Mouse (Mus musculus): ENCODE data around the gene Arhgef26. TPM values are rescaled to one million over a fixed set of nuclear protein-coding genes. Genes with fewer than 3 reads are reported as not detected.

Arhgef26 gene
- total RNA-seq (2021), result 1 to 10 TPM; 1.1 TPM
- long read RNA-seq, experiment 1, result 0 reads
- long read RNA-seq, experiment 2, result 0 reads

GRCm38 (mm10) chr3:62338044-62338443, at the start of gene Arhgef26:
Gene Arhgef26, plus strand, starts transcription at chr3:62338344.
- DNase-seq, result no peak
- intact Hi-C loops (cut with DNase I), result no loop called here

DNA sequence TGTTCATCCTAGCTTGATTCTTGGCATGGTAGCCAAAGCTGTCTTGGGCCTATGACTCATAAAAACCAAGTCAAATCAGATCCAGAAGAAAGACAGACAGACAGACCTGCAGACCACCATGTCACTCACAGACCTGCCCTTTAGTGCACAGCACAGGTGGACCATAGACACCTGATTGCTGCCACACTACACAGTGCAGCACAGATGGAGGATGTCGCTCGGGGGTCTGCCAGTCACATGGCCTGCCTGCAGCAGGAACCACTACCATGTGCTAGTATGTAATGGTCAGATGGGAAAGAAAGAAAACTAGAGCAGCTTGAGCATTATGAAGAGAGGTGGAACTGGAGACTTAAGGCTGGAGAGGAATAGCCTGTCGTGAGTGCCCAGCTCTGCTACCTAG, 27.7 kb upstream of the Arhgef26 start:
- intact Hi-C loops (cut with DNase I), result no loop called here
- no peak for DNase-seq

DNA sequence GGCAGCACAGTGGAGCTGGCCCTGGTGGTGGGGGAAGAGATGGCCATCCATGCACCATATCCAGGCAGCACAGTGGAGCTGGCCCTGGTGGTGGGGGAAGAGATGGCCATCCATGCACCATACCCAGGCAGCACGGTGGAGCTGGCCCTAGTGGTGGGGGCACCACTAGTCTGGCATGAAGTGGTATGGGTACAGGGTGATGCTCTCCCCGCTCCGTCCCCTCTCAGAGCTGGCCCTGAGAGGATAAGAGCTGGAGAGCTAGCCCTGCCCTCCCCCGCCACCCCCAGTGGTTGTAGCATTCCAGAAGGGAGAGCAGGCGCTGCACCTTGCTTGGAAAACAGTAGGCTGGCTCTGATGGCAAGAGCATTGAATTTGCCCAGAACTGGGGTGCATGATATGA, 26.9 kb upstream of the Arhgef26 start:
- no peak for DNase-seq
- intact Hi-C loops (cut with DNase I), result no loop called here

DNA sequence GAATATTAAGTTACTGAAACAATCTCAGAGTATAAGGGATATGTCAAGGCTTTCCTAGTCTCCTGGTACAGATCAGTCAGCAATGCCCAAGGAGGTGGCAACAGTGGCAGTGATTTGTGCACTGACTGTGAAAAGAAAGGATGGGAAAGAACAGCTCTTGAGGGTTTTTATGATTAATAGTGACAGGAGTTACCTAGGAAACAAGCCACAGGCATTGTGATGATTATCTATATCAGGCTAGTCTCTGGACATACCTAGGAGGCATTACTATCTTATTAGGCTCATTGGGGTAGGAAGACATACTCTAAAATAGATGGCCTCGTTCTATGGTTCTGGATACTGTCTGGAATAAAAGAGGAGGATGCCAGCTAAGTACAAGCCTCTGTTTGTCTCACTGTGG, 13.4 kb upstream of the Arhgef26 start:
- intact Hi-C loops (cut with DNase I), result no loop called here
- DNase-seq, result no peak

GRCm38 (mm10) chr3:62327903-62328302, 10.2 kb upstream of the Arhgef26 start:
- intact Hi-C loops (cut with DNase I), result no loop called here
- DNase-seq, result no peak

GRCm38 (mm10) chr3:62338461-62338853, 313 bp downstream of the Arhgef26 start:
- intact Hi-C loops (cut with DNase I), result no loop called here
- no peak for DNase-seq

- intact Hi-C loops (cut with DNase I), result no loop called here
- DNase-seq, result peak; percentile 30 to 45
Observed at GRCm38 (mm10) chr3:62338854-62339515, 841 bp downstream of the Arhgef26 start.

DNA sequence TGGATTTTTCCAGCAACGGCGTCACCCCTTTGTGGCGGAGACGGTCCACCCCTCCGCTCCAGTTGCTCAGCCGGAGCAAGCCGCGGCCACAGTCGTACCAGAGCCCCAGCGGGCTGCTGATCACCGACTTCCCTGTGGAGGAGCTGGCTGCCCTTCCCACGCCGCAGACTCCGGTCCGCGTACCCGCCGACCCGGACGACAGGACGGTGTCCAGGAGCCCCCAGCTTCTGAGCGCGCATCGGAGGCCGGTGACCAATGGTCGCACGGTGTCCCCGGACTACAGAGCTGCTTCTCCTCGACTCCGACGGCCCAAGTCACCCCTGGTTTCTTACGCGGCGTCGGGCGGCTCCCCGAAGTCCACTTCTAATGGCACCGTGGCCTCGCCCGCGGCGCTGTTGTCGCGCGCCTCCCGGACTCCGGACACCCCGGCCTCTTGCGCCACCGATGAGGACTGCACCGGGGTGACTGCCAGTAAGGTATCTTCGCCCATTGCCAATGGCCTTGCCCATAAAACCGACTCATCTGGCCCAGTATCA, 1.4 kb downstream of the Arhgef26 start:
- intact Hi-C loops (cut with DNase I), result no loop called here
- peak; percentile 8 to 30 for DNase-seq

DNA sequence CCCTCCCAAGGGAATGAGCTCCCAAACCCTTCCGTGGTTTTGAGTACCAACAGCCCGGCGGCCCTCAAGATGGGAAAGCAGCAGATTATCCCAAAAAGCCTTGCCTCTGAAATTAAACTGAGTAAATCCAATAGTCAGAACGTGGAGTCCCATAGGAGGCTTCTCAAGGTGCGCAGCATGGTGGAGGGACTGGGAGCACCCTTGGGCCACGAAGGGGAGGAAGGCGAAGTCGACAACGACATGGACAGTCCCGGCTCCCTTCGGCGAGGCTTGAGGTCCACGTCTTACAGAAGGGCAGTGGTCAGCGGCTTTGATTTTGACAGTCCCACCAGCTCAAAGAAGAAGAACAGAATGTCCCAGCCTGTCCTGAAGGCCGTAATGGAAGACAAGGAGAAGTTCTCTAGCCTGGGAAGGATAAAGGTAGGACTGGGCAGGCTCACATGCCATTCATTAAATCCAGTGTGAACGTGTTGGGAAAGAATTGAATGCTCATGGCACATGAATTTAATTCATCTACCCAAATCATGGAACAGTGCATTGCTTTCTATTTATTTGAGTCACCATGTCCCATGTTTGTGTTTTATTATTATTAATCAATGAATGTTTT, 2.1 kb downstream of the Arhgef26 start:
- no peak for DNase-seq
- intact Hi-C loops (cut with DNase I), result no loop called here

DNA sequence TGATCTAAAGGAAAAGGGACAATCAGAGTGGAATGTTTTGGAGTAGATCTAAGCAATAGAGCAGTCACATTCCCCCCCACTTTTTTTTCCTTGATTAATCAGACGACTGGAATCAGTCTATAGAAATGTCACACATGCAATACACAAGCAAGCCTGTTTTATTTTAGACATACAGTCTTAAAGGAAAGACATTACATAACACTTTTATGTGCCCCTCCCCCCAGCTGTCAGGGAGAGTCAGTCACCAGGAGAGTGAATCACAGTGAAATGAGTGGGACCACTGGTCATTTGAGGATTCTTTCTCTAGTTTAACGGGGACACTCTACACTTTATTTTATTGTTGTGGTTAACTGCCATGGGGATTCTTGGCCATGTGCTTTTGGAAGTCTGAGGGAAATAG, 2.7 kb downstream of the Arhgef26 start:
- intact Hi-C loops (cut with DNase I), result no loop called here
- DNase-seq, result no peak

- intact Hi-C loops (cut with DNase I), result no loop called here
- no peak for DNase-seq
Observed at GRCm38 (mm10) chr3:62341496-62342205, 3.5 kb downstream of the Arhgef26 start.

GRCm38 (mm10) chr3:62348514-62349217, 10.5 kb downstream of the Arhgef26 start:
- no peak for DNase-seq
- intact Hi-C loops (cut with DNase I), result no loop called here

- no peak for DNase-seq
- intact Hi-C loops (cut with DNase I), result no loop called here
Observed at GRCm38 (mm10) chr3:62349218-62349897, 11.2 kb downstream of the Arhgef26 start.

DNA sequence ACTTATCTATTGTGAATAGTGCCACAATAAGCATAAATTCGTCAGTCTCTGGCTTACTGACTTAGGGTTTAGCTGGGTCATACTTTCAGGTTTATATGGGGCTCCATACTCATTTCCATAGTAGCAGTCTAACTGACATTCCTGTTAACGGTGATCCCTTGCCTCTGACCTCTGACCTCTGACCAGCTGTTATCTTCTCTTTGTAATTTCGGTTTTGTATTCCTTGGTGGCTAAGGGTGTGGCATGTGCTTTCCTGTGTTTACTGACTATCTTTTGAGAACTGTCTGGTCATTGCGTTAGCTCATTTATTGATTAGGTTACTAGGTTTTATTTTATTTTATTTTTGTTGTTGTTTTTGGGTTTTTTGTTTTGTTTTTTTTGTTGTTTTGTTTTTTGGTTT, 13.9 kb downstream of the Arhgef26 start:
- intact Hi-C loops (cut with DNase I), result no loop called here
- DNase-seq, result no peak

- intact Hi-C loops (cut with DNase I), result no loop called here
Observed at GRCm38 (mm10) chr3:62352876-62353275, 14.7 kb downstream of the Arhgef26 start.

GRCm38 (mm10) chr3:62367882-62368281, 29.7 kb downstream of the Arhgef26 start:
- intact Hi-C loops (cut with DNase I), result no loop called here
- no peak for DNase-seq

More at GRCm38 (mm10) chr3:62352876-62353275, 14.7 kb downstream of the Arhgef26 start:
- DNase-seq, result no peak

- intact Hi-C loops (cut with DNase I), result no loop called here
- no peak for DNase-seq
Observed at GRCm38 (mm10) chr3:62372841-62373240, 34.7 kb downstream of the Arhgef26 start.

DNA sequence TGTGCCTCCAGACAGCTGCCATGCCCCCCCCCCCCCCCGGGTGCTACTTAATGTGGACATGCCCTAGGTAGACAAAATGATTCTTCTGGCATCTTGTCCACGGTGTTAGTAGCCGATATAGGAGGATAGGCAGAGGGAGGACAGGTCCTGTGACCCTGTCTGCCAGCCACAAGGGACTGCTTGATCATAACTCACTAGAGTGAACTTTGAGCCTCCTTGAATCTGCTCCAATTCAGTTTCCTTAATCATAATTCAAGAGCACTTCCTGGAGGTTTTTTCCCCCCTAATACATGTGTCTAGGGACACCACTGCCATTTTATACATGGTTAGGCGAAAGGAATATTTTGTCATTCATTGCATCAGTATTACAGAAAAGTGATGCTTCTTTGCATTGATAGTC, 36.2 kb downstream of the Arhgef26 start:
- intact Hi-C loops (cut with DNase I), result no loop called here
- DNase-seq, result no peak

- no peak for DNase-seq
- intact Hi-C loops (cut with DNase I), result no loop called here
Observed at GRCm38 (mm10) chr3:62374831-62375230, 36.7 kb downstream of the Arhgef26 start.

DNA sequence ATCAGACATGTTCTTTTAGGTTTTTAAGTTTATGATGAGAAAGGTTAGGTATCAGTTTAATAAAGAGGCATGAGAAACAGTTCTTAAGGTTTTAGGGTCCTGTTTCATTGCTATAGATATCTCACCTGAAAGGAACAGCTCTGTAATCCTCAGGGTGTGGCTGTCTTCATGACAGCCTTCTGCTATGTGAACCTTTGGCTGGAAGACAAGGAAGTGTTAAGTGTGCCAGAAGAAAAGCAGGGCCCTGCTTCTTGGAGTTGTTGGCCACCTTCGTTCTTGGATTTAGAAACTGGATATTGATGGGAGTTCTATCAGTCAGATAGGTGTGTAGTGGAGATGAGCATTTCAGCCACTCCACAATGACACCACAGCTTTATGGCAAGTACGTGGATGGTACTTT, 38.6 kb downstream of the Arhgef26 start:
- intact Hi-C loops (cut with DNase I), result no loop called here
- no peak for DNase-seq
